Mouse (Mus musculus) kidney, postnatal 0 days (tissue): ENCODE data around the gene Gm36210. TPM values are rescaled to one million over a fixed set of nuclear protein-coding genes. Genes with fewer than 3 reads are reported as not detected.

Source experiments
- ATAC-seq: fragments of 200-750 bp; cut with Nextera tagmentation; replicated peaks from 2 replicates; pipeline ENCODE4 v1.8.0; 2017; ENCODE audit warnings: low read depth, moderate number of reproducible peaks, moderate TSS enrichment, moderate library complexity; ENCODE audit not compliant: low FRiP score
- DNase-seq: peaks from one replicate; pipeline ENCODE4 v3.0.0-alpha.2; 2016; ENCODE audit warnings: low spot score
- H3K27ac ChIP-seq: fragments of 300-500 bp; sonication (generic); 2 replicates; pipeline ENCODE4 v1.5.1; 2014; ENCODE audit warnings: mild to moderate bottlenecking
- H3K27me3 ChIP-seq: fragments of 300-500 bp; sonication (generic); 2 replicates; pipeline ENCODE4 v1.6.1; 2014; ENCODE audit warnings: low read length, mixed read lengths; ENCODE audit not compliant: insufficient read depth
- H3K36me3 ChIP-seq: fragments of 300-500 bp; sonication (generic); 2 replicates; pipeline ENCODE4 v1.6.1; 2014; ENCODE audit warnings: low read length, mixed read lengths; ENCODE audit not compliant: insufficient read depth
- H3K4me1 ChIP-seq: fragments of 300-500 bp; sonication (generic); replicated peaks from 2 replicates; pipeline ENCODE4 v1.6.1; 2014; ENCODE audit warnings: antibody characterized with exemption, low read length, mixed read lengths; ENCODE audit not compliant: insufficient read depth
- H3K4me2 ChIP-seq: fragments of 300-500 bp; sonication (generic); 2 replicates; pipeline ENCODE4 v1.6.1; 2014; ENCODE audit warnings: mild to moderate bottlenecking, low read length, moderate library complexity, mixed read lengths
- H3K4me3 ChIP-seq: fragments of 300-500 bp; sonication (generic); replicated peaks from 2 replicates; pipeline ENCODE4 v1.5.1; 2014; ENCODE audit warnings: low read depth, low read length
- H3K9ac ChIP-seq: fragments of 300-500 bp; sonication (generic); 2 replicates; pipeline ENCODE4 v1.6.1; 2014; ENCODE audit warnings: low read depth, low read length
- H3K9me3 ChIP-seq: fragments of 300-500 bp; sonication (generic); replicated peaks from 2 replicates; pipeline ENCODE4 v1.6.1; 2016; ENCODE audit warnings: low read length, inconsistent platforms, mixed read lengths
- CTCF ChIP-seq: IDR thresholded peaks from 2 replicates; pipeline ENCODE4 v1.5.1; 2016; ENCODE audit warnings: antibody characterized with exemption, low read depth, mild to moderate bottlenecking, moderate library complexity
- WGBS: fragments of 180-500 bp; shearing (Covaris S2); extraction: QIAGEN DNeasy Blood & Tissue Kit; methylation state at CpG from one replicate; pipeline ENCODE4 v1.1.7; 2014; 5-methylcytosine and 5-hydroxymethylcytosine counted together
- polyA plus RNA-seq: library from polyadenylated mRNA; unstranded; fragments of >200 nt; fragmentation: Nextera tagmentation; extraction: Ambion mirVana; gene quantifications from 2 replicates; pipeline ENCODE4 v1.2.1, GENCODE M21; 2015

Gm36210 gene
- polyA plus RNA-seq, 1 experiment from 2014 or later, result not detected

DNA sequence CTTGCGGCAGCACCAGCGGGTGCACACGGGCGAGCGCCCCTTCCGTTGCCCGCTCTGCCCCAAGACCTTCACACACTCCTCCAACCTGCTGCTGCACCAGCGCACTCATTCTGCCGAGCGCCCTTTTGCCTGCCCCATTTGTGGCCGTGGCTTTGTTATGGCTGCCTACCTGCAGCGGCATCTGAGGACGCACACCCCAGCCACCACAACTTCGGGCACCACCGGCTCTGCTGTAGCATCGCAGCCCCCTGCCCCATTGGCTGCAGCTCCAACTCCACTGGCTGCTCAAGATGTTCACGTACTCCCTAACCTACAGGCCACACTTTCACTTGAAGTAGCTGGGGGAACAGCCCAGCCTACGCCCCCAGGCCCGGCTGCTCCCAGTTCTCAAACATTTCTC, 14.2 kb upstream of the Gm36210 start:
- H3K4me1 ChIP-seq, result peaks cover 31% of the 10 kb centered on the region

DNA sequence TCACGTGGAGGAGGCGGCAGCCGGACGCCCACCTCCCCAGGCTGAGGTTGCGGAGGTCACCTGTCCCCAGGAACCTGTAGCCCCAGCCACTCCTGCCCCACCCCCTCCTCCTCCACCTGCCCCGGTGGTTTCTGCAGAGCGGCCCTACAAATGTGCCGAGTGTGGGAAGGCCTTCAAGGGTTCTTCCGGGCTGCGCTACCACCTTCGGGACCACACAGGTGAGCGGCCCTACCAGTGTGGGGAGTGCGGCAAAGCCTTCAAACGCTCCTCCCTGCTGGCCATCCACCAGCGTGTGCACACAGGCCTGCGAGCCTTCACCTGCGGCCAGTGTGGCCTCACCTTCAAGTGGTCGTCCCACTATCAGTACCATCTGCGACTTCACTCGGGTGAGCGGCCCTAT, 13.7 kb upstream of the Gm36210 start:
- no peak overlapping the region for H3K9ac ChIP-seq
- TF ChIP-seq CTCF, result no peak
- ATAC-seq (no peak), DNase-seq (no peak)
- H3K27me3 ChIP-seq, result no peaks in the 10 kb centered on the region
- H3K36me3 ChIP-seq, result peaks cover 32% of the 10 kb centered on the region
- no peak overlapping the region for H3K27ac ChIP-seq
- no peak overlapping the region for H3K4me3 ChIP-seq
- WGBS, result 85% methylated on average over 21 of the region's 21 CpGs
- H3K9me3 ChIP-seq, result no peaks in the 10 kb centered on the region
- H3K4me1 ChIP-seq, result peaks cover 31% of the 10 kb centered on the region
- H3K4me2 ChIP-seq, result no peak overlapping the region

More for the DNA sequence above, 14.2 kb upstream of the Gm36210 start:
- Histone ChIP-seq H3K4me2 (no peak overlapping the region), H3K27me3 (no peaks in the 10 kb centered on the region), H3K36me3 (peaks cover 32% of the 10 kb centered on the region), H3K9me3 (no peaks in the 10 kb centered on the region), H3K27ac (peak overlapping the region; percentile 54), H3K9ac (no peak overlapping the region), H3K4me3 (no peak overlapping the region)
- WGBS, result 92% methylated on average over 19 of the region's 19 CpGs
- ATAC-seq, result no peak
- DNase-seq, result no peak
- no peak for TF ChIP-seq CTCF

DNA sequence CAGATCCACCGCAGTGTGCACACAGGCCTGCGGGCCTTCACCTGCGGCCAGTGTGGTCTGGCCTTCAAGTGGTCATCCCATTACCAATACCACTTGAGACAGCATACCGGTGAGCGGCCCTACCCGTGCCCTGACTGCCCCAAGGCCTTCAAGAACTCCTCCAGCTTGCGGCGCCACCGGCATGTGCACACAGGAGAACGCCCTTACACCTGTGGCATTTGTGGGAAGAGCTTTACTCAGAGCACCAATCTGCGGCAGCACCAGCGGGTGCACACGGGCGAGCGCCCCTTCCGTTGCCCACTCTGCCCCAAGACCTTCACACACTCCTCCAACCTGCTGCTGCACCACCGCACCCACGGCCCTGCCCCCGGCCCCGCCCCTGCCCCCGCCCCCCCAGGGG, 12.8 kb upstream of the Gm36210 start:
- Histone ChIP-seq H3K9ac (no peak overlapping the region), H3K4me1 (peaks cover 25% of the 10 kb centered on the region), H3K4me2 (no peak overlapping the region), H3K27me3 (no peaks in the 10 kb centered on the region), H3K36me3 (peaks cover 32% of the 10 kb centered on the region), H3K27ac (no peak overlapping the region), H3K4me3 (no peak overlapping the region), H3K9me3 (no peaks in the 10 kb centered on the region)
- no peak for DNase-seq
- ATAC-seq, result no peak
- no peak for TF ChIP-seq CTCF
- WGBS, result 87% methylated on average over 21 of the region's 21 CpGs

DNA sequence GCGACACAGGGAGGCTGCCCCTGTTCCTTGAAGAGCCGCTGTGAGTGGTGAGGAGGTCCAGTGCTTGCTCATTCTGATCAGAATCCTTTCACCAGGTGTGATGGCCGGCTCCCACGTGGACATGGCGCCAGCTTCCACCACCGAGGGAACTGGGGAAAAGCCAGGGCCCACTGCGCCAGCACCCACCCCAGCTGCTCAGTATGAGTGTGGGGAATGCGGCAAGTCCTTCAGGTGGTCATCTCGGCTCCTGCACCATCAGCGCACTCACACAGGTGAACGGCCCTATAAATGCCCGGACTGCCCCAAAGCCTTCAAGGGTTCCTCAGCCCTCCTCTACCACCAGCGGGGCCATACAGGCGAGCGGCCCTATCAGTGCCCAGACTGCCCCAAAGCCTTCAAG, 12.4 kb upstream of the Gm36210 start:
- DNase-seq, result no peak

DNA sequence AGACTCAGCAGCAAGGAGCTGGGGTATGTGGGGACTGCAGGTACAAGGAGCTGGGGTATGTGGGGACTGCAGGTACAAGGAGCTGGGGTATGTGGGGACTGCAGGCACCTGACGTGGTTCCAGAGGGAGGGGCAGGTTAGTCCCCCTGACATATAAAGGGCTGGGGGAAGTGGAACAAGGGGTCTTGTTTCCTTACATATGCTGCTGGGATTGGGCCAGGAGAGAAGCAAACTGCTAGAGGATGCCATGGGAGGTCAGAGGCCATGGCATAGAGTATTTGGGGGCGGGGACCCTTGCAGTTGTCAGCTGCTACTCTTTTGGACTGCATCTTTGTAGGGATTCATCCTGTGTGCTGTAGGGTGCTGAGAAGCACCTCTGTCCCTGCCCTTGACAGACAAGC, 11.2 kb upstream of the Gm36210 start:
- Histone ChIP-seq H3K27me3 (no peaks in the 10 kb centered on the region), H3K4me3 (no peak overlapping the region), H3K27ac (no peak overlapping the region), H3K36me3 (peaks cover 32% of the 10 kb centered on the region), H3K4me1 (peaks cover 9% of the 10 kb centered on the region; the same call in 1 of the 2 replicates), H3K9ac (no peak overlapping the region), H3K9me3 (no peaks in the 10 kb centered on the region), H3K4me2 (no peak overlapping the region)
- no peak for TF ChIP-seq CTCF
- 97% methylated on average over 2 of the region's 2 CpGs for WGBS
- DNase-seq, result no peak
- ATAC-seq, result no peak

More for the DNA sequence above, 12.4 kb upstream of the Gm36210 start:
- Histone ChIP-seq H3K4me3 (no peak overlapping the region), H3K4me1 (peaks cover 21% of the 10 kb centered on the region), H3K27me3 (no peaks in the 10 kb centered on the region), H3K36me3 (peaks cover 32% of the 10 kb centered on the region), H3K4me2 (no peak overlapping the region), H3K9ac (no peak overlapping the region), H3K9me3 (no peaks in the 10 kb centered on the region), H3K27ac (no peak overlapping the region)
- no peak for ATAC-seq
- no peak for TF ChIP-seq CTCF
- 89% methylated on average over 15 of the region's 15 CpGs for WGBS

DNA sequence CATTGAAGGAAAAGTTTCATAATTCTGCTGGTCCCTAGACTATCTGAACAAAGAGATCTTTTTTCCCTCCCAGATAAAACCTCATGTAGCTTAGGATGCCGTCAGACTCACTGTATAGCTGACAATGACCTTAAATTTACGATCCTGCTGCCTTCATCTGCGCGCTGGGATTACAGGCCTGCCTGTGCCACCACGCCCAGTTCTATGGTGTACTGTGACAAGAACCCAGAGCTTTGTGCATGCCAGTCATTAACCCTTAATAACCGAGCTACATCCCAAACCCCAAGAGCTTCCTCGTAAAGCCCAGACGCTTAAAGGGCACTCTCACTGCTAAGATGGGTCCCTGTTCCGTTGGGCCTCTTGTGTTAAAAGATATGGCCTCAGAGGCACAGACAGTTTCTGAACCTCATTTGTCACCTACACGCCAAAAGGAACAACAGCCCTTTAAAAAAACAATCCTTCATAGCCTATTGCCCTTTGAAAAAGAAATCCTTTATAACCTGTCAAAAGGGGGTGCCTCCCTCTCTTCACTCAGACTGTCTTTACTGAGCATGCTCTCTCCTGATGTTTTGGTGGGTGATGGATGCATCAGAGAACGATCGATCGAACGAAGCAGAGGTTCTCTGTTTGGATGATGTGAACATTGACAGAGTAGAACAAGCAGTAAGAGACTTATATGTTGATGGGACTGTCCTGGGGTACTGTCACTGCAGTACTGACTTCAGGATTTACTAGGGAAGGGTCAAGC, 9.5 kb upstream of the Gm36210 start:
- peak overlapping the region; percentile 88 for H3K9ac ChIP-seq
- H3K27me3 ChIP-seq, result no peaks in the 10 kb centered on the region
- peak overlapping the region; percentile 79 for H3K4me2 ChIP-seq
- peak overlapping the region; percentile 97 for H3K27ac ChIP-seq
- peaks cover 31% of the 10 kb centered on the region for H3K36me3 ChIP-seq
- no peak for TF ChIP-seq CTCF
- WGBS, result 6% methylated on average over 14 of the region's 14 CpGs
- H3K4me3 ChIP-seq, result peak overlapping the region; percentile 79
- no peaks in the 10 kb centered on the region for H3K9me3 ChIP-seq
- peaks cover 8% of the 10 kb centered on the region; the same call in 1 of the 2 replicates for H3K4me1 ChIP-seq
- ATAC-seq (peak; percentile 30; the same call in 1 of the 2 replicates), DNase-seq (peak; percentile 84)
